Mouse (Mus musculus): ENCODE data around the gene Klf17.

- TF ChIP-seq EP300 (IDR thresholded peaks at IDR 0.05; ENCODE audit: low read depth in 1 of 2, low read length in 2 of 2) (no peak), POLR2A (IDR thresholded peaks at IDR 0.05; ENCODE audit: control insufficient read depth in 1 of 2, insufficient read depth in 1 of 2, low read depth in 1 of 2, low read length in 2 of 2, poor library complexity in 1 of 2) (no peak), ZKSCAN1 (IDR thresholded peaks at IDR 0.05; ENCODE audit: low read depth, low read length) (no peak), CTCF (IDR thresholded peaks at IDR 0.05 in 2 of 3, conservative IDR thresholded peaks at IDR 0.05 in 1 of 3; ENCODE audit: control insufficient read depth in 1 of 3, insufficient read depth in 1 of 3, low read depth in 2 of 3, low read length in 3 of 3, poor library complexity in 1 of 3, severe bottlenecking in 1 of 3) (no peak), RCOR1 (IDR thresholded peaks at IDR 0.05; ENCODE audit: low read depth, low read length) (no peak), MXI1 (IDR thresholded peaks at IDR 0.05; ENCODE audit: low read depth, low read length) (no peak), HCFC1 (IDR thresholded peaks at IDR 0.05; ENCODE audit: low read depth, low read length) (no peak), BHLHE40 (IDR thresholded peaks at IDR 0.05; ENCODE audit: borderline replicate concordance, low read depth, low read length) (no peak), GABPA (IDR thresholded peaks at IDR 0.05; ENCODE audit: low read depth, low read length) (no peak), MYC (IDR thresholded peaks at IDR 0.05; ENCODE audit: low read depth, low read length) (no peak), E2F4 (IDR thresholded peaks at IDR 0.05; ENCODE audit: borderline replicate concordance, low read depth, low read length) (no peak)
Measured at GRCm38 (mm10) chr4:117765416-117765815, at the start of gene Klf17.
